Mouse (Mus musculus): ENCODE measurements around the gene Fam189b.

The Fam189b gene

GRCm38 (mm10) chr3:89228836-89229235 lies 45.9 kb downstream of the Fam189b start, which contains the start of gene Muc1:
TSS of gene Muc1 (plus strand) at chr3:89229057.
- DNase-seq (ENCODE audit: low read depth, low spot score) = no peak

DNA sequence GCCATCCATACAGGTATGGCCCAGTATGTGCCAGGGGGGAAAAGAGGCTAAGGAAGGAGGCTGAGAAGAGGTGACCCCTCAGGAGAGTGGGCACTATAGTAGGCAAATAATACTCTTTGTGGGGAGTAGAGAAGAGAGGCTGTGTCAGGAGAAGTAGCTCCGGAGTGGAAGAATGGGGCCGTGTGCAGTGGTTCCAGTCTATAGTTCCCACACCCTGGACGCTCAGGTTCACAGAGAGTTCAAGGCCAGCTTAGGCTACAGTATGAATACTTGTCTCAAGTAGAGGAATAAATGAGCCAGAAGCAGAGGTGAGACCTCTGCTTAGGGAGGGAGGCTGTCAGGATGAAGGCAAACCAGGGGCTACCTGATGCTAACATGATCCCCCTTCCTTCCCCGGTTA lies 46.3 kb downstream of the Fam189b start:
- no peak for DNase-seq (ENCODE audit: low read depth, low spot score)

DNA sequence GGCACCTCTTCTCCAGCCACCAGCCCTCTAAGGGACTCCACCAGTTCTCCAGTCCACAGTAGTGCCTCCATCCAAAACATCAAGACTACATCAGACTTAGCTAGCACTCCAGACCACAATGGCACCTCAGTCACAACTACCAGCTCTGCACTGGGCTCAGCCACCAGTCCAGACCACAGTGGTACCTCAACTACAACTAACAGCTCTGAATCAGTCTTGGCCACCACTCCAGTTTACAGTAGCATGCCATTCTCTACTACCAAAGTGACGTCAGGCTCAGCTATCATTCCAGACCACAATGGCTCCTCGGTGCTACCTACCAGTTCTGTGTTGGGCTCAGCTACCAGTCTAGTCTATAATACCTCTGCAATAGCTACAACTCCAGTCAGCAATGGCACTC lies 47.6 kb downstream of the Fam189b start:
- DNase-seq (ENCODE audit: low read depth, low spot score) = no peak

DNA sequence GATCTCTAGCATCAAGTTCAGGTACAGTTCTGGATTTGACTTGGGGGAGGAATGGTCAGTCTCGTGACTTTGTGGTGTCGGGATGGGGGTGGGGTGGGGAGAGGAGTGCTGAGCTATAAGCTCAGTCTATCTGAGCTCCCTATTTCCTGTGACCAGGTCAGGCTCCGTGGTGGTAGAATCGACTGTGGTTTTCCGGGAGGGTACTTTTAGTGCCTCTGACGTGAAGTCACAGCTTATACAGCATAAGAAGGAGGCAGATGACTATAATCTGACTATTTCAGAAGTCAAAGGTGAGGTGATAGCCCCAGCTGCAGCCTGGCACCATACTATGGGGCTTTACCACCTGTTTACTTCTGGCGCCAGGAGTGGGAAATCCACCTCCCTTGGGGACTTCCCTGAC lies 48.4 kb downstream of the Fam189b start:
- no peak for DNase-seq (ENCODE audit: low read depth, low spot score)

GRCm38 (mm10) chr3:89231772-89232275 lies 48.9 kb downstream of the Fam189b start:
- DNase-seq (ENCODE audit: low read depth, low spot score) = no peak

GRCm38 (mm10) chr3:89232614-89233013 lies 49.7 kb downstream of the Fam189b start:
- DNase-seq (ENCODE audit: low read depth, low spot score) = no peak

DNA sequence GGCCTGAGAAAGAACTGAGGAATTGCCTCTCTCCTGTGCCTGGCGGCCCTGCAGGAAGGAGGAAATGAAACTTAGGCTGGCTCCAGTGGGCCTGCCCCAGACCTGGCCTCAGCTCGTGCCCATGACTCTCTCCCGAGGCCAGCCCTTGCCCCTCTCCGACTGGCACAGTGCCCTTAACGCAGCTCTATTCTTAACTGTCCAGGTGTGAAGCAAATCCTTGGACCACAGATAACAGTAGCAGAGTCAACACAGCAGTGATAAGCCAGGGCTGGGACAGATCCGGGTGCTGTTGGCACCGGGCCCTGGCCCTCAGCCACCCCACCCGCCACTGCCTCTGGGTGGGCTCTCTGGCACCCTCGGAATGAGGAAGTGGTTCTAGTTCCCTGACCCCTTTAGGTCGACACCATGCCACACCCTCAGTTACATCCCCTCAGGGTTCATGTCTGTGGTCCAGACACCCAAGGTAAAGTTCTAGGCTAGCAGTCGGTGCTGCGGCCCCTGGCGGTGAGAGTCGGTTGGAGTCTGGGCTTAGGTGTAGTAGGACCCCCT lies 50.7 kb downstream of the Fam189b start:
- no peak for DNase-seq (ENCODE audit: low read depth, low spot score)

DNA sequence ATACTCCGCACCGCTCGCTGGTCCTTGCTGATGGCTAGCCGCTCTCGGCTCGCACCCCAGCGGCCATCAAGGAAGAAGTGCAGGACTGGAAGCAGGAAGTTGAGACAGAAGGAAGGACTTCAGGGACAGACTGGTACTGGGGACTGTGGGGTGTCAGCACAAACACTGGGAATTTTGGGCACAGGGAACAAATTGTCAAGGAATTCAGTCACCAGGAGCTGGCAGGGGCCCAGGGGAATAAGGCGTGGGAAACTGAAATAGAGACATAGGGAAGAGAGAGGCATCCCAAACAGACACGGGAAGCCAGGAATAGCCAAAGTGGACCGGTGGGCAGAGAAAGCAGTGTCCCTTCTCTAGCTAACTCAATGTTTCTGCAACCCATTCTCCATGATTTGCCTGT lies 53.6 kb downstream of the Fam189b start:
- DNase-seq (ENCODE audit: low read depth, low spot score) = no peak

GRCm38 (mm10) chr3:89237682-89238081 lies 54.7 kb downstream of the Fam189b start:
- no peak for DNase-seq (ENCODE audit: low read depth, low spot score)

DNA sequence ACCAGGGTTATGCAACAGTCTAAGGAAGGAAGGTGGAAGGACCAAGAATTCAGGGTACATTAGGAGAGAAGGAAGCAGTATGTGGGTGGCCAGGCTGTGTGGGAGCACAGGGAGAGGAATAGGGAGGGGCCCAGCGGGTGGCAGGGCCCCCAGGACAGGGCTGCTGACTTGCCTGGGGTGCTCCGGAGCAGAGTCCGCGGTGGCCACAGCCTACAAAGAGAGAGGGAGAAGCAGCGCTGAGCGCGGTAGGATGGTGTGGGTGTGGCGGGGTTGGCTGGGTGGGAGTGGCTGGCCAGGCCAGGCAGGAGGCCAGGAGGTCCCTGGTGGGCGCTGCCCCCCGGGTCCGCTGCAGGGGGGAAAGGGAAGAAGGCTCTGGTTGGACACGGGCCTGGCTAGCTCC lies 55.6 kb downstream of the Fam189b start:
- DNase-seq (ENCODE audit: low read depth, low spot score) = no peak

Measured in 3T3-L1 (cell line).